Mouse (Mus musculus): ENCODE results near the gene Cd101.

DNA sequence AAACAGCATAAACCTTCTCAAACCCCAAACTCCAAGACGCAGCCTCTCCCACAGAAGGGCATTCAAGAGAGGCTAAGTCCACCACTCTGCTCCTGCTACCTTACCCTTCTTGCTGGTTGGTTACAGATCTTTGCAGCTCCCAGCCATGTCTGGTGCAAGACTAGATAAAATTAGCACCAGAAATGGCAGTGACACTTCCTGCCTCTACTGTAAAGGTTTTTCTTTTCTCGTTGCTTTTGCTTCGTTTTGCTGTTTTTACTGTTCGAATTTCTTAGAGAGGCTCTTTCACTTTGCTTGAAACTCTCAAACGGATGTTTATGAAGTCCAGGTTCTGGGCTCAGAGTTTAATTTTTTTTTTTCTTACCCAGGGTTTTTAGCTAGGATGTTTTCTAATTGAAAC lies 8.3 kb downstream of the Cd101 start:
- no peak for TF ChIP-seq POLR2A (IDR thresholded peaks at IDR 0.05; ENCODE audit: low read depth, low read length)
- TF ChIP-seq CTCF (IDR thresholded peaks at IDR 0.05; ENCODE audit: extremely low read depth, insufficient read depth, insufficient read length, insufficient replicate concordance) = no peak

Measured in spleen, adult 2 months (tissue).